Mouse (Mus musculus) heart, adult 2 months (tissue): ENCODE results near the gene Tspyl1. TPM values are rescaled to one million over a fixed set of nuclear protein-coding genes. Genes with fewer than 3 reads are reported as not detected.

Experiments used
- DNase-seq, 2 experiments: peaks; one replicate each; pipeline ENCODE4 v3.0.0; 2021
- H3K27ac ChIP-seq: fragments of 200-600 bp; 2 replicates; pipeline ENCODE4 v1.8.1; 2022
- H3K27me3 ChIP-seq: fragments of 200-500 bp; 2 replicates; pipeline ENCODE4 v1.6.1; 2012; ENCODE audit warnings: mild to moderate bottlenecking, low read length, inconsistent platforms, mixed read lengths; ENCODE audit not compliant: control insufficient read depth, insufficient read depth
- H3K36me3 ChIP-seq: fragments of 200-500 bp; 2 replicates; pipeline ENCODE4 v1.6.1; 2012; ENCODE audit warnings: low read length, inconsistent platforms; ENCODE audit not compliant: control insufficient read depth, insufficient read depth
- H3K4me1 ChIP-seq: fragments of 200-500 bp; 2 replicates; pipeline ENCODE4 v1.6.1; 2011; ENCODE audit warnings: low read length; ENCODE audit not compliant: control insufficient read depth, insufficient read depth
- H3K4me3 ChIP-seq: fragments of 200-600 bp; 2 replicates; pipeline ENCODE4 v1.8.1; 2022
- H3K79me2 ChIP-seq: fragments of 200-500 bp; replicated peaks from 2 replicates; pipeline ENCODE4 v1.6.1; 2012; ENCODE audit warnings: mild to moderate bottlenecking, inconsistent platforms, low read length, moderate library complexity, mixed read lengths; ENCODE audit not compliant: control insufficient read depth, insufficient read depth
- H3K9ac ChIP-seq: fragments of 200-500 bp; 2 replicates; pipeline ENCODE4 v1.6.1; 2012; ENCODE audit warnings: low read depth, mild to moderate bottlenecking, control low read depth, inconsistent platforms, low read length, mixed read lengths
- CTCF ChIP-seq: fragments of 200-600 bp; IDR thresholded peaks from 2 replicates; pipeline ENCODE4 v1.8.1; 2022; ENCODE audit warnings: antibody characterized with exemption, mild to moderate bottlenecking, moderate library complexity
- EP300 ChIP-seq: fragments of 200-500 bp; IDR thresholded peaks from 2 replicates; pipeline ENCODE4 v1.6.1; 2011; ENCODE audit warnings: low read depth, low read length, control low read depth; ENCODE audit not compliant: insufficient read depth
- POLR2A ChIP-seq: fragments of 200-500 bp; IDR thresholded peaks from 2 replicates; pipeline ENCODE4 v1.6.1; 2011; ENCODE audit warnings: mild to moderate bottlenecking, low read depth, low read length, control low read depth; ENCODE audit not compliant: insufficient read depth
- WGBS: fragments of 180-500 bp; shearing (Covaris S2); methylation state at CpG from one replicate; pipeline ENCODE4 v1.1.7; 2018; 5-methylcytosine and 5-hydroxymethylcytosine counted together
- intact Hi-C: fragments of 180-260 bp; cut with DNase I; formaldehyde crosslinking; loops from one replicate; pipeline ENCODE4 v1.15.1; 2025
- polyA plus RNA-seq: library from polyadenylated mRNA; depleted of rRNA; stranded (reverse); fragments of >200 nt; gene quantifications from 2 replicates; pipeline ENCODE4 v1.2.3, GENCODE M21; 2012
- total RNA-seq, 2 experiments: library from RNA; stranded (reverse); gene quantifications; 2 replicates each; pipeline ENCODE4 v1.2.3; 2021

The Tspyl1 gene
- total and polyA plus RNA-seq, 3 experiments = 30.6 to 64.4 (median 57.0) TPM

DNA sequence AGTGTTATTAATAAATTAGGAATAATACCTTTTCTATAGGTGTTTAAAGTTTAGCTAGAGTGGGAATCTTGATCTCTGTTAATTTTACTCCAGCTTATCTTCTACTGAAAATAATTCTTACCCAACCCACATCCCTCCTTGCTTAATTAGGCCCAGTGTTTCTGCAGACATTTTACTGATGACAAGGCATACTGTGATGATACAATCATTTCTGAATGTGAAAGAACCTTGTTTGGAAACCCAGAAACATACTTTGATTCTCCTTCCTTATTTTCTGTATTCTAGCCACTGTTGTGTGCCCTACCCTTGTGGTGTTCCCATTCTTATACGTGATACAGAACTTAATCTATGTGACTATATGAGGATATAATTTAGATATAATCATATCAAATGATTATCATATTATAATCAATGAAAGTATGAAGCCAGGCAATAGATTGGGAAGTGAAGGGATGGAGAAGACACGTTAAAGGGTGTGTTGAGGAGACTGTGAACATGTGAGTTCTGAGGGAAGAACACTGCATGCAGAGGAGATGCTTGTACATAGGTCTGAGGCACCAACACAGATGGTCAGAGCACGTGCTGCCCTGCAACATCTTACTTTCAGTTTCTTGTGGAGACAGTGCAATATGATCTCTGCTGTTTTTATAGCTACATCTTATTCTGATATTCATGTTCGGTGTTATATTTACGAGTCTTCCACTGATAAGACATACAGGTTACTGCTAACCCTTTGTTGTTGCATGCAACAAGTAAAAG lies 14.5 kb upstream of the Tspyl1 start:
- intact Hi-C loops = no loop called here
- no peak overlapping the region for H3K9ac ChIP-seq
- peaks cover 1% of the 10 kb centered on the region; the same call in 1 of the 2 replicates for H3K4me1 ChIP-seq
- H3K79me2 ChIP-seq = no peaks in the 10 kb centered on the region
- H3K27ac ChIP-seq = no peak overlapping the region
- no peak for TF ChIP-seq POLR2A
- no peak for TF ChIP-seq EP300
- TF ChIP-seq CTCF = no peak
- no peaks in the 10 kb centered on the region for H3K36me3 ChIP-seq
- no peak overlapping the region for H3K4me3 ChIP-seq
- WGBS = 69% methylated on average over 5 of the region's 5 CpGs
- DNase-seq = no peak
- H3K27me3 ChIP-seq = no peaks in the 10 kb centered on the region

GRCm38 (mm10) chr10:34271681-34272080 lies 10.3 kb upstream of the Tspyl1 start:
- Histone ChIP-seq H3K4me1 (peaks cover 1% of the 10 kb centered on the region; the same call in 1 of the 2 replicates), H3K27me3 (no peaks in the 10 kb centered on the region), H3K79me2 (no peaks in the 10 kb centered on the region), H3K4me3 (no peak overlapping the region), H3K9ac (no peak overlapping the region), H3K36me3 (no peaks in the 10 kb centered on the region), H3K27ac (peak overlapping the region; percentile 3; the same call in 1 of the 2 replicates)
- WGBS = 12% methylated on average over 7 of the region's 7 CpGs
- TF ChIP-seq EP300 (no peak), POLR2A (no peak), CTCF (no peak)
- intact Hi-C loops = no loop called here
- DNase-seq = peak in 1 of 2 experiments; percentile 8

DNA sequence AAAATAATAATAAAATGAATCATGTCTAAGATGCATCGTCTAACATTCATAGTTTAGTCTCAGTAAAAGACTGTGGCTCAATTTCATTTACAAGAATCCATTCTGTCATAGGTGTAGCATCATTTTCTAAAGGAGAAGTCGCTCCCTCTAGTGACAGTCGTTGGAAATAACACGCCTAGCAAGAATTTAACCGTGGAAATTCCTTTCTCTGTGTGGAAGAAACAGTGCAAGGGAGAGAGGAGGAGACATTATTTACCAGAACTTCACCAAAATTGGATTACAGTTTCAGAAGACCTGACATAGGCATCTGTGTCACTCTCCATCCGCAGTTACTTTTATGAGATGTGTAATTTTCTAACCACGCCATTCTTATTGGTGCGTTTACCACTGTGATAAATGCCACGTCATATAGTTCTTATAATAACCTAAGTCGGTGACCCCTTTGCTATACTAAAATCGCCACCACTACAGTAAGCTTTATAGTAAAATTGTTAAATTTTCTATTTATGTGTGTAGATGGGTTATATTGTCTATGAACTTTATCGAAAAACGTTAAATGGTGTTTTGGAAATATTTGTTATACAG lies 1.3 kb upstream of the Tspyl1 start:
- intact Hi-C loops = loop anchor here (2.0 to 5.0 kb wide), 5 partner anchors 47 to 243 kb away; partner anchors contain the start of genes Calhm5, Nt5dc1 and Trappc3l
- WGBS = 14% methylated on average over 13 of the region's 13 CpGs
- DNase-seq = peak in 1 of 2 experiments; percentile 24

GRCm38 (mm10) chr10:34281211-34281961 lies 604 bp upstream of the Tspyl1 start:
- WGBS = 7% methylated on average over 14 of the region's 14 CpGs
- H3K4me1 ChIP-seq = peaks cover 3% of the 10 kb centered on the region
- TF ChIP-seq CTCF (no peak), EP300 (no peak), POLR2A (no peak)
- DNase-seq = no peak
- H3K27me3 ChIP-seq = no peaks in the 10 kb centered on the region
- intact Hi-C loops = loop anchor here (2.0 to 5.0 kb wide), 5 partner anchors 46 to 244 kb away; partner anchors contain the start of genes Calhm5, Nt5dc1 and Trappc3l
- peaks cover 4% of the 10 kb centered on the region; the same call in 1 of the 2 replicates for H3K79me2 ChIP-seq
- H3K36me3 ChIP-seq = peaks cover 12% of the 10 kb centered on the region
- H3K9ac ChIP-seq = peak overlapping the region; percentile 81
- peak overlapping the region; percentile 96 for H3K27ac ChIP-seq
- peak overlapping the region; percentile 94 for H3K4me3 ChIP-seq

More for the DNA sequence above, 1.3 kb upstream of the Tspyl1 start:
- Histone ChIP-seq H3K4me3 (peak overlapping the region; percentile 94), H3K9ac (peak overlapping the region; percentile 51; the same call in 1 of the 2 replicates), H3K79me2 (peaks cover 4% of the 10 kb centered on the region; the same call in 1 of the 2 replicates), H3K4me1 (peaks cover 3% of the 10 kb centered on the region), H3K27me3 (no peaks in the 10 kb centered on the region), H3K36me3 (peaks cover 12% of the 10 kb centered on the region), H3K27ac (peak overlapping the region; percentile 96)
- peak; percentile 92; the same call in 1 of the 2 replicates for TF ChIP-seq CTCF
- no peak for TF ChIP-seq POLR2A
- no peak for TF ChIP-seq EP300

DNA sequence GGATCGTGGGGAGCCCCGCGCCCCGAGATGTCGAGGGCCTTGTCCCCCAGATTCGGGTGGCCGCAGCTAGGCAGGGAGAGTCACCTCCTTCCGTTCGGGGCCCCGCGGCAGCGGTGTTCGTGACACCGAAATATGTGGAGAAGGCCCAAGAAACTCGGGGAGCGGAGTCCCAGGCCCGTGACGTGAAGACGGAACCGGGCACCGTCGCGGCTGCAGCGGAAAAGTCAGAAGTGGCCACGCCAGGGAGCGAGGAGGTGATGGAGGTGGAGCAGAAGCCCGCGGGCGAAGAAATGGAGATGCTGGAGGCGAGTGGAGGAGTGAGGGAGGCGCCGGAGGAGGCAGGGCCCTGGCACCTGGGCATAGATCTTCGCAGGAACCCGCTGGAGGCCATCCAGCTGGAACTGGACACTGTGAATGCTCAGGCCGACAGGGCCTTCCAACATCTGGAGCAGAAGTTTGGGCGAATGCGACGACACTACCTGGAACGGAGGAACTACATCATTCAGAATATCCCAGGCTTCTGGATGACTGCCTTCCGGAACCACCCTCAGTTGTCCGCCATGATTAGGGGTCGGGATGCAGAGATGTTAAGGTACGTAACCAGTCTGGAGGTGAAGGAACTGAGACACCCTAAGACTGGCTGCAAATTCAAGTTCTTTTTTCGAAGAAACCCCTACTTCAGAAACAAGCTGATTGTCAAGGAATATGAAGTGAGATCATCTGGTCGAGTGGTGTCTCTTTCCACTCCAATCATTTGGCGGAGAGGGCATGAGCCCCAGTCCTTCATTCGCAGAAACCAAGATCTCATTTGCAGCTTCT lies 639 bp downstream of the Tspyl1 start:
- H3K4me1 ChIP-seq = peaks cover 3% of the 10 kb centered on the region
- 3% methylated on average over 47 of the region's 47 CpGs for WGBS
- H3K27ac ChIP-seq = peak overlapping the region; percentile 96
- H3K36me3 ChIP-seq = peaks cover 14% of the 10 kb centered on the region
- intact Hi-C loops = loop anchor here (1.0 to 5.0 kb wide), 6 partner anchors 15 to 263 kb away; partner anchors contain the start of genes Calhm5, Nt5dc1, Rwdd1 and Trappc3l
- peak overlapping the region; percentile 98 for H3K9ac ChIP-seq
- DNase-seq = peak; percentile 75 to 76
- H3K4me3 ChIP-seq = peak overlapping the region; percentile 94
- TF ChIP-seq CTCF = no peak
- TF ChIP-seq EP300 = 0 out of 2 replicates have a peak, but pooled peaks have one; percentile 11
- no peaks in the 10 kb centered on the region for H3K27me3 ChIP-seq
- peaks cover 4% of the 10 kb centered on the region; the same call in 1 of the 2 replicates for H3K79me2 ChIP-seq
